Mouse (Mus musculus) ES-Bruce4 (cell line): ENCODE measurements around the gene N4bp2l1.

Experiments
- CTCF ChIP-seq: IDR thresholded peaks from one replicate; pipeline ENCODE4 v1.8.1; 2011; ENCODE audit warnings: low read depth, low read length
- EP300 ChIP-seq: IDR thresholded peaks from 2 replicates; pipeline ENCODE4 v1.6.1; 2011; ENCODE audit warnings: low read depth, low read length; ENCODE audit not compliant: insufficient read depth
- POLR2A ChIP-seq: IDR thresholded peaks from one replicate; pipeline ENCODE4 v1.8.1; 2011; ENCODE audit warnings: low read length; ENCODE audit not compliant: insufficient read depth

DNA sequence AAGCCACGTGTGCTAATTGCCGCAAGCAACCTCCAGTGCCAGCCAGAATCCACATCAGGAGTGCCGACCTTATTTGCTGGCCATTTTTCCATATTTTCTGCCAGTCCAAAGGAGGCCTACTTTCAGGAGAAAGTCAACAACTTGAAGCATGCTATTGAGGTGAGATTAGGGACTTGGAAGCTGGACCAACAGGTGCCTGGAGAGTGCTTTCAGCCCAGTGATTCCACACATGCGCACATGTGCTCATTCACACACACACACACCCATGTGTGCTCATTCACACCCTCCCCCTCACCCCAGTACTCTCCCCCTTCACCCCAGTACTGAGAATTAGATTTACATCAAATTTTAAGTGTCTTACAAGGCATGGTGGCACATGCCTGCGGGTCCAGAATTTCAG is 30.0 kb downstream of the N4bp2l1 start:
- TF ChIP-seq CTCF = no peak
- TF ChIP-seq EP300 = no peak
- TF ChIP-seq POLR2A = no peak
